Mouse (Mus musculus) megakaryocyte, embryonic 14.5 days (primary cell): Measurements from ENCODE around the gene Lrrc8a.

Source experiments
- FLI1 ChIP-seq: IDR thresholded peaks from 2 replicates; pipeline ENCODE4 v1.6.1; 2012; ENCODE audit warnings: low read length, inconsistent platforms, mixed read lengths
- GATA1 ChIP-seq: IDR thresholded peaks from 3 replicates; pipeline ENCODE4 v1.6.1; 2012; ENCODE audit warnings: mixed read lengths, low read length, inconsistent platforms, borderline replicate concordance

- TF ChIP-seq GATA1 (no peak), FLI1 (no peak)
Observed at GRCm38 (mm10) chr2:30285416-30286181, 48.1 kb downstream of the Lrrc8a start.
